Mouse (Mus musculus) MEL (cell line): ENCODE measurements around the gene Mis18a. TPM values are rescaled to one million over a fixed set of nuclear protein-coding genes. Genes with fewer than 3 reads are reported as not detected.

Source experiments
- DNase-seq: peaks from one replicate; pipeline ENCODE4 v3.0.0; 2011; ENCODE audit warnings: low read depth, low spot score
- H3K27ac ChIP-seq: 2 replicates; pipeline ENCODE4 v1.5.1; 2012; ENCODE audit warnings: low read depth, mild to moderate bottlenecking, control low read depth, low read length, moderate library complexity; ENCODE audit not compliant: control insufficient read depth
- H3K27me3 ChIP-seq, 2 experiments: fragments of 150-350 bp in 1 of 2; sonication (generic) in 1 of 2; 2 replicates each; pipeline ENCODE4 v1.6.1; 2012; ENCODE audit warnings: low read length in 2 of 2, mild to moderate bottlenecking in 2 of 2, improper control_type of control experiment in 1 of 2, moderate library complexity in 1 of 2; ENCODE audit not compliant: insufficient read depth in 2 of 2, control insufficient read depth in 1 of 2
- H3K36me3 ChIP-seq, 2 experiments: 2 replicates each; pipeline ENCODE4 v1.6.1; 2012 to 2014; ENCODE audit warnings: low read length in 2 of 2, improper control_type of control experiment in 1 of 2, inconsistent platforms in 1 of 2, mild to moderate bottlenecking in 1 of 2; ENCODE audit not compliant: insufficient read depth in 2 of 2, control insufficient read depth in 1 of 2
- H3K4me1 ChIP-seq, 2 experiments: fragments of 150-350 bp in 1 of 2; sonication (generic) in 1 of 2; 2 replicates each; pipeline ENCODE4 v1.6.1; 2012; ENCODE audit warnings: low read length in 2 of 2, improper control_type of control experiment in 1 of 2, mild to moderate bottlenecking in 1 of 2; ENCODE audit not compliant: insufficient read depth in 2 of 2, control insufficient read depth in 1 of 2
- H3K4me3 ChIP-seq, 2 experiments: fragments of 150-350 bp in 1 of 2; sonication (generic) in 1 of 2; 2 replicates each; pipeline ENCODE4 v1.5.1; 2012; ENCODE audit warnings: low read depth in 2 of 2, low read length in 2 of 2, mild to moderate bottlenecking in 2 of 2, moderate library complexity in 2 of 2, control low read depth in 1 of 2, improper control_type of control experiment in 1 of 2; ENCODE audit not compliant: control insufficient read depth in 1 of 2, insufficient read depth in 1 of 2
- H3K79me2 ChIP-seq: 2 replicates; pipeline ENCODE4 v1.6.1; 2012; ENCODE audit warnings: mild to moderate bottlenecking, low read length, moderate library complexity; ENCODE audit not compliant: control insufficient read depth, poor library complexity, insufficient read depth
- H3K9ac ChIP-seq: 2 replicates; pipeline ENCODE4 v1.6.1; 2012; ENCODE audit warnings: low read depth, mild to moderate bottlenecking, control low read depth, low read length, moderate library complexity; ENCODE audit not compliant: control insufficient read depth, poor library complexity, severe bottlenecking
- H3K9me3 ChIP-seq: fragments of 150-350 bp; sonication (generic); replicated peaks from 2 replicates; pipeline ENCODE4 v1.6.1; 2012; ENCODE audit warnings: mild to moderate bottlenecking, low read length, improper control_type of control experiment, moderate library complexity; ENCODE audit not compliant: insufficient read depth
- E2F4 ChIP-seq: IDR thresholded peaks from 2 replicates; pipeline ENCODE4 v1.6.1; 2011; ENCODE audit warnings: low read depth, low read length, improper control_type of control experiment, borderline replicate concordance
- EP300 ChIP-seq, 2 experiments: IDR thresholded peaks; 2 replicates each; pipeline ENCODE4 v1.6.1; 2011; ENCODE audit warnings: improper control_type of control experiment in 2 of 2, low read length in 2 of 2, low read depth in 1 of 2, mild to moderate bottlenecking in 1 of 2
- GATA1 ChIP-seq: IDR thresholded peaks from 2 replicates; pipeline ENCODE4 v1.6.1; 2011; ENCODE audit warnings: low read depth, low read length, improper control_type of control experiment
- JUND ChIP-seq: IDR thresholded peaks from 2 replicates; pipeline ENCODE4 v1.6.1; 2011; ENCODE audit warnings: low read depth, mild to moderate bottlenecking, improper control_type of control experiment, low read length
- MAFK ChIP-seq: IDR thresholded peaks from 2 replicates; pipeline ENCODE4 v1.6.1; 2011; ENCODE audit warnings: low read depth, mild to moderate bottlenecking, low read length, improper control_type of control experiment, borderline replicate concordance
- MAX ChIP-seq: IDR thresholded peaks from 2 replicates; pipeline ENCODE4 v1.6.1; 2011; ENCODE audit warnings: low read length, improper control_type of control experiment
- MAZ ChIP-seq: IDR thresholded peaks from 2 replicates; pipeline ENCODE4 v1.6.1; 2012; ENCODE audit warnings: low read depth, mild to moderate bottlenecking, inconsistent platforms, low read length, improper control_type of control experiment
- MEF2A ChIP-seq: IDR thresholded peaks from 2 replicates; pipeline ENCODE4 v1.6.1; 2014; ENCODE audit warnings: low read depth, mild to moderate bottlenecking, inconsistent platforms, low read length, improper control_type of control experiment; ENCODE audit not compliant: poor library complexity, insufficient replicate concordance, severe bottlenecking; ENCODE audit errors: extremely low read depth
- MXI1 ChIP-seq: IDR thresholded peaks from 2 replicates; pipeline ENCODE4 v1.6.1; 2011; ENCODE audit warnings: mild to moderate bottlenecking, low read depth, low read length, improper control_type of control experiment
- MYC ChIP-seq: IDR thresholded peaks from 2 replicates; pipeline ENCODE4 v1.6.1; 2011; ENCODE audit warnings: low read depth, mild to moderate bottlenecking, low read length, improper control_type of control experiment, moderate library complexity
- NELFE ChIP-seq: IDR thresholded peaks from 2 replicates; pipeline ENCODE4 v1.6.1; 2011; ENCODE audit warnings: low read depth, low read length, improper control_type of control experiment
- NRF1 ChIP-seq: IDR thresholded peaks from 2 replicates; pipeline ENCODE4 v1.6.1; 2014; ENCODE audit warnings: low read depth, mild to moderate bottlenecking, inconsistent platforms, low read length, improper control_type of control experiment, moderate library complexity; ENCODE audit not compliant: poor library complexity, insufficient read depth, severe bottlenecking
- POLR2A ChIP-seq, 2 experiments: IDR thresholded peaks; 2 replicates each; pipeline ENCODE4 v1.6.1; 2011 to 2012; ENCODE audit warnings: low read length in 2 of 2, mild to moderate bottlenecking in 2 of 2, control low read depth in 1 of 2, improper control_type of control experiment in 1 of 2, low read depth in 1 of 2, moderate library complexity in 1 of 2; ENCODE audit not compliant: control insufficient read depth in 1 of 2, insufficient read depth in 1 of 2, poor library complexity in 1 of 2
- POLR2AphosphoS5 ChIP-seq: IDR thresholded peaks from 2 replicates; pipeline ENCODE4 v1.6.1; 2012; ENCODE audit warnings: low read depth, borderline replicate concordance, mild to moderate bottlenecking, inconsistent platforms, low read length, moderate library complexity, mixed read lengths
- RAD21 ChIP-seq: IDR thresholded peaks from 2 replicates; pipeline ENCODE4 v1.6.1; 2011; ENCODE audit warnings: mild to moderate bottlenecking, low read depth, low read length, improper control_type of control experiment
- SMC3 ChIP-seq: IDR thresholded peaks from 2 replicates; pipeline ENCODE4 v1.6.1; 2011; ENCODE audit warnings: low read depth, low read length, improper control_type of control experiment
- TAL1 ChIP-seq: IDR thresholded peaks from 2 replicates; pipeline ENCODE4 v1.6.1; 2012; ENCODE audit warnings: mild to moderate bottlenecking, inconsistent platforms, low read length, moderate library complexity, mixed read lengths
- TBP ChIP-seq: IDR thresholded peaks from 2 replicates; pipeline ENCODE4 v1.8.0; 2011; ENCODE audit warnings: low read depth, low read length, improper control_type of control experiment
- TCF12 ChIP-seq: IDR thresholded peaks from 2 replicates; pipeline ENCODE4 v1.6.1; 2014; ENCODE audit warnings: low read depth, mild to moderate bottlenecking, inconsistent platforms, low read length, improper control_type of control experiment, moderate library complexity
- UBTF ChIP-seq: IDR thresholded peaks from 2 replicates; pipeline ENCODE4 v1.6.1; 2012; ENCODE audit warnings: low read depth, mild to moderate bottlenecking, inconsistent platforms, low read length, improper control_type of control experiment, moderate library complexity, borderline replicate concordance; ENCODE audit not compliant: insufficient read depth
- USF1 ChIP-seq: IDR thresholded peaks from 2 replicates; pipeline ENCODE4 v1.6.1; 2014; ENCODE audit warnings: low read depth, mild to moderate bottlenecking, inconsistent platforms, low read length, improper control_type of control experiment, moderate library complexity
- USF2 ChIP-seq, 2 experiments: IDR thresholded peaks; 2 replicates each; pipeline ENCODE4 v1.6.1; 2011 to 2012; ENCODE audit warnings: improper control_type of control experiment in 2 of 2, low read length in 2 of 2, borderline replicate concordance in 1 of 2, inconsistent platforms in 1 of 2, low read depth in 1 of 2, mild to moderate bottlenecking in 1 of 2; ENCODE audit not compliant: insufficient read depth in 1 of 2
- ZC3H11A ChIP-seq: IDR thresholded peaks from 2 replicates; pipeline ENCODE4 v1.6.1; 2012; ENCODE audit warnings: low read depth, mild to moderate bottlenecking, inconsistent platforms, low read length, improper control_type of control experiment
- ZKSCAN1 ChIP-seq: IDR thresholded peaks from 2 replicates; pipeline ENCODE4 v1.6.1; 2012; ENCODE audit warnings: low read depth, mild to moderate bottlenecking, inconsistent platforms, low read length, improper control_type of control experiment, moderate library complexity
- ZNF384 ChIP-seq: IDR thresholded peaks from 2 replicates; pipeline ENCODE4 v1.6.1; 2012; ENCODE audit warnings: low read depth, mild to moderate bottlenecking, inconsistent platforms, low read length, improper control_type of control experiment
- polyA plus RNA-seq, 2 experiments: library from polyadenylated mRNA; stranded (reverse) in 1 of 2; unstranded in 1 of 2; fragments of >175 nt in 1 of 2; fragments of >200 nt in 1 of 2; gene quantifications; 2 replicates each; pipeline versions ENCODE4 v1.2.1 to v1.2.4; 2012; ENCODE audit warnings: low replicate concordance in 2 of 2, low read depth in 1 of 2; ENCODE audit not compliant: insufficient read length in 2 of 2, insufficient read depth in 1 of 2, missing spikeins in 1 of 2
- total RNA-seq: library from RNA; depleted of rRNA; stranded (reverse); fragments of 300-350 nt; gene quantifications from 2 replicates; pipeline ENCODE4 v1.2.3, GENCODE M21; 2012

The Mis18a gene
- total and polyA plus RNA-seq, 3 experiments: 43.8 to 48.3 TPM; not detected in 1

DNA sequence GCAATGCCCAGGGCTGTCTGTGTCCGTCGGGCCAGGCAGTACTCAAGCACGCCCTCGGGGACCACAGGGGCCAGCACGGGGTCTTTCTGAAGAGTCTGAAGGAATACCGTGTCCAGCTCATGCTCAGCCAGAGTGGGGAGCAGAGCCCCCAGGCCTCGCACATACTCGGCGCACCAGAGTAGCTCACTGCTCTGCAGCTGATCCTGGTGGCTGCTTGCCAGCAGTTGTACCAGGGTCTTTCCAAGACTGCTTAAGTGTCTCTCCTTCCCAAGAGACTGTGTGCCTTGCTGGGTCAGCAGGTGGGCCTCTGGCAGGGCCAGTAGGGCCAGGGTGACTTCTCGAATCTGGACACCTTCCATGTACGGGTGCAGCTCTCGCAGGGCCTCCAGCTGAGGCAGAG lies 47.0 kb upstream of the Mis18a start:
- Histone ChIP-seq H3K4me1 (no peaks in the 10 kb centered on the region), H3K79me2 (no peaks in the 10 kb centered on the region), H3K9me3 (no peaks in the 10 kb centered on the region), H3K4me3 (no peak overlapping the region), H3K9ac (no peak overlapping the region), H3K36me3 (peaks cover 0 to 7% of the 10 kb centered on the region in 2 experiments; a peak in 2 of 4 replicates), H3K27ac (no peak overlapping the region), H3K27me3 (no peaks in the 10 kb centered on the region)
- no peak for TF ChIP-seq POLR2AphosphoS5
- TF ChIP-seq ZNF384: no peak
- TF ChIP-seq UBTF: no peak
- TF ChIP-seq USF1: no peak
- TF ChIP-seq USF2 (IDR thresholded peaks at IDR 0.05; ENCODE audit: borderline replicate concordance in 1 of 2, insufficient read depth in 1 of 2, low read depth in 1 of 2, low read length in 2 of 2): no peak
- TF ChIP-seq ZC3H11A: no peak
- TF ChIP-seq MAZ: no peak
- TF ChIP-seq RAD21: no peak
- TF ChIP-seq MAFK: no peak
- no peak for TF ChIP-seq MXI1
- no peak for TF ChIP-seq TCF12
- TF ChIP-seq MYC: no peak
- TF ChIP-seq E2F4: no peak
- no peak for TF ChIP-seq NRF1
- TF ChIP-seq POLR2A (IDR thresholded peaks at IDR 0.05; ENCODE audit: control insufficient read depth in 1 of 2, insufficient read depth in 1 of 2, low read depth in 1 of 2, low read length in 2 of 2, poor library complexity in 1 of 2): no peak
- no peak for TF ChIP-seq TBP
- TF ChIP-seq SMC3: no peak
- TF ChIP-seq EP300 (IDR thresholded peaks at IDR 0.05; ENCODE audit: low read depth in 1 of 2, low read length in 2 of 2): no peak
- no peak for DNase-seq

DNA sequence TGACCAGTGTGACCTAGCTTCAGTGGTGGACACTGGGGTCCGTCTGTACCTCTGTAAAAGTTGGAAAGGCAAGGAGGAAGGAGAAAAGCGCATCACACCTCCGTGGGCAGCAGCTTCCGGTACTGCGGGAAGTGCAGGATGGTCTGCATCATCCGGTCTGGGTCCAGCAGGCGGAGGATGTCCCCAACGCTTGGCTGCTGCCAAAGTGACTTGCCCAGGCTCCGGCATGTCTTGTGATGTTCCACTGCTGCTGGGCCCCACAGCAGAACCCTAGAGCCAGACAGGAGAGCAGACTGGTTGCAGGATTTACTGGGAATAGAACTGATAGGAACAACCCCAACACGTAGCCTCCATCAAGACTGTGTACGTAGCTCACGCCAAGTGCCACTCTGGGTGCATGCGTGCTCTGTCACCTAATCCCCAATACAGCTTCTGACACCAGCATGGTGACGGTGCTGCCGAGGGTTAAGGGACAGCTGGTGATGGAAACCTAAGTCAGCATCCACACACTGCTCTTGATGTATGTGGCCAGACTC lies 39.8 kb upstream of the Mis18a start:
- Histone ChIP-seq H3K4me1 (no peaks in the 10 kb centered on the region), H3K79me2 (no peaks in the 10 kb centered on the region), H3K36me3 (peaks cover 0 to 4% of the 10 kb centered on the region in 2 experiments; a peak in 2 of 4 replicates), H3K9ac (no peak overlapping the region), H3K27ac (no peak overlapping the region), H3K27me3 (no peaks in the 10 kb centered on the region), H3K4me3 (no peak overlapping the region), H3K9me3 (no peaks in the 10 kb centered on the region)
- TF ChIP-seq UBTF (no peak), MAFK (no peak), ZC3H11A (no peak), GATA1 (no peak), MEF2A (no peak), POLR2AphosphoS5 (no peak), JUND (no peak), ZNF384 (no peak), NELFE (no peak), SMC3 (no peak), MAX (no peak), NRF1 (no peak), TAL1 (no peak), ZKSCAN1 (no peak), USF1 (no peak), TBP (no peak), EP300 (IDR thresholded peaks at IDR 0.05; ENCODE audit: low read depth in 1 of 2, low read length in 2 of 2) (no peak)
- DNase-seq: no peak
